Mouse (Mus musculus) neural tube, embryonic 14.5 days (tissue): ENCODE results near the gene Zfp449. TPM values are rescaled to one million over a fixed set of nuclear protein-coding genes. Genes with fewer than 3 reads are reported as not detected.
"Not testable (repeated sequence)": the region's sequence is repeated elsewhere in the genome, so short reads cannot be mapped to it uniquely, and the experiment has no call there.

Experiments used
- ATAC-seq: fragments of 200-750 bp; cut with Nextera tagmentation; 2 replicates; pipeline ENCODE4 v1.8.0; 2017; ENCODE audit warnings: low read depth, mild to moderate bottlenecking, moderate TSS enrichment, moderate library complexity
- H3K27ac ChIP-seq: fragments of 300-500 bp; sonication (generic); 2 replicates; pipeline ENCODE4 v1.5.1; 2014; ENCODE audit warnings: low read depth, mild to moderate bottlenecking, control low read depth, low read length, moderate library complexity, mixed read lengths
- H3K27me3 ChIP-seq: fragments of 300-500 bp; sonication (generic); 2 replicates; pipeline ENCODE4 v1.6.1; 2014; ENCODE audit warnings: low read length; ENCODE audit not compliant: control insufficient read depth, insufficient read depth
- H3K36me3 ChIP-seq: fragments of 300-500 bp; sonication (generic); 2 replicates; pipeline ENCODE4 v1.6.1; 2014; ENCODE audit warnings: low read length, mixed read lengths; ENCODE audit not compliant: control insufficient read depth, insufficient read depth
- H3K4me1 ChIP-seq: fragments of 300-500 bp; sonication (generic); 2 replicates; pipeline ENCODE4 v1.6.1; 2014; ENCODE audit warnings: low read length; ENCODE audit not compliant: control insufficient read depth, insufficient read depth
- H3K4me2 ChIP-seq: fragments of 300-500 bp; sonication (generic); 2 replicates; pipeline ENCODE4 v1.6.1; 2014; ENCODE audit warnings: mild to moderate bottlenecking, low read depth, low read length, control low read depth
- H3K4me3 ChIP-seq: fragments of 300-500 bp; sonication (generic); 2 replicates; pipeline ENCODE4 v1.5.1; 2014; ENCODE audit warnings: low read depth, low read length, control low read depth, mixed read lengths
- H3K9ac ChIP-seq: fragments of 300-500 bp; sonication (generic); replicated peaks from 2 replicates; pipeline ENCODE4 v1.6.1; 2014; ENCODE audit warnings: low read depth, mild to moderate bottlenecking, control low read depth, low read length, mixed read lengths
- H3K9me3 ChIP-seq: fragments of 300-500 bp; sonication (generic); 2 replicates; pipeline ENCODE4 v1.6.1; 2016; ENCODE audit warnings: low read length; ENCODE audit not compliant: control insufficient read depth
- WGBS: fragments of 180-500 bp; shearing (Covaris S2); extraction: QIAGEN DNeasy Blood & Tissue Kit; methylation state at CpG from one replicate; pipeline ENCODE4 v1.1.7; 2014; 5-methylcytosine and 5-hydroxymethylcytosine counted together
- polyA plus RNA-seq: library from polyadenylated mRNA; unstranded; fragments of >200 nt; fragmentation: Nextera tagmentation; extraction: Ambion mirVana; gene quantifications from 2 replicates; pipeline ENCODE4 v1.2.1, GENCODE M21; 2014

Gene Zfp449
- polyA plus RNA-seq, 1 experiment from 2014 or later: 6.9 TPM

DNA sequence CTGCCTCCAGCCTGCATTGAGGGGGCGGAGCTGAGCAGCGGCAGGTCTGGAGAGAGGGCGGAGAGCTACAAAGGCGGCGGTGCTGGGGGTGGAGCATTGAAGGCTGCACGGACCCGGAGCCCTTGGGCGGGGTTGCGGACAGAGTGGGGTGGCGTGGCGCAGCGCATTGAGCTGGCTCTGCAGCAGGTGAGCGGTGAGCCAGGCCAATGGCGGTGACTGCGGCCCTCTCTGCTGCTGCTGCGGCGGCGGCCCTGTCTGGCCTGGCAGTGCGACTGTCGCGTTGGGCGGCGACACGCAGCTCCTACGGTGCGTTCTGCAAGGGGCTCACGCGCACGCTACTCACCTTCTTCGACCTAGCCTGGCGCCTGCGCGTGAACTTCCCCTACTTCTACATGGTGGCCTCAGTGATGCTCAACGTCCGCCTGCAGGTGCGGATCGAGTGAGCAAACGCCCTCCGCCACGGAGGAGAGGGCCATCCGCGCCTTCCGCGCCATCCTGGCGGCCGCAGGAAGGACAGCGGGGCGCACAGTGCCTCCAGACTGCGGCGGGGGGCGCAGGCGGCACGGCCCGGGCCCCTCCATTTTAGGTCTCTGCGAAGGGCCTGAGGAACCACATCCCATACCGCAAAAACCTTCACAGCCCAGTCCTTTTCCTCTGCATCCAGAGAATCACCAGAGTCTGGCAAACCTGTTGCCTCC lies 28.4 kb downstream of the Zfp449 start, which contains the start of gene Smim10l2a:
Smim10l2a (plus strand) TSS at position 156 of the 698 bp plus-strand sequence.
- not testable (repeated sequence) for H3K36me3 ChIP-seq, H3K27me3 ChIP-seq, H3K4me1 ChIP-seq, H3K9me3 ChIP-seq
- ATAC-seq: peak; percentile 95
- Histone ChIP-seq H3K4me2 (peak within 1 kb of the TSS; percentile 41), H3K9ac (peak within 1 kb of the TSS; percentile 37), H3K4me3 (peak within 1 kb of the TSS; percentile 37), H3K27ac (0 out of 2 replicates have a peak within 1 kb of the TSS, but pooled peaks have one; percentile 35)
- 15% methylated on average over 45 of the region's 56 CpGs for WGBS

DNA sequence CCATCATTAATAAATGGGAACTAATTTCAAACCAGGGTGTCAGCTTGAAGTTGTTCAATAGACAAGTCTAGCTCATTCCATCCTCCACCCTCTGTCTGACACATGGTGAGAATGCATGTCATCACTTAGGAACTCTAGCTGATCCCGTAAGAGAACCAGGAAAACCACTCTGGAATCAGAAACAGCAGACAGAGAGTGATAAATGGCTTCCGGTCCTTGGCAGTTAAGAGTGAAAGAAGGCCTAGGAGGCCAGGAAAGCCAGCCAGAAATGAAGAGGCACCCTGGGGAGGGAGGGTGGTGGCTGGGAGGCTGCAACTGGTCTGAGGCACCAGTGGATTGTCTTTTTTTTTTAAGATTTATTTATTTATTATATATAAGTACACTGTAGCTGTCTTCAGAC lies 34.7 kb downstream of the Zfp449 start:
- Histone ChIP-seq H3K4me2 (no peak overlapping the region), H3K27ac (no peak overlapping the region), H3K27me3 (no peaks in the 10 kb centered on the region), H3K9me3 (no peaks in the 10 kb centered on the region), H3K4me1 (no peaks in the 10 kb centered on the region), H3K36me3 (no peaks in the 10 kb centered on the region), H3K4me3 (no peak overlapping the region), H3K9ac (no peak overlapping the region)
- WGBS: 86% methylated on average over 2 of the region's 2 CpGs
- no peak for ATAC-seq

DNA sequence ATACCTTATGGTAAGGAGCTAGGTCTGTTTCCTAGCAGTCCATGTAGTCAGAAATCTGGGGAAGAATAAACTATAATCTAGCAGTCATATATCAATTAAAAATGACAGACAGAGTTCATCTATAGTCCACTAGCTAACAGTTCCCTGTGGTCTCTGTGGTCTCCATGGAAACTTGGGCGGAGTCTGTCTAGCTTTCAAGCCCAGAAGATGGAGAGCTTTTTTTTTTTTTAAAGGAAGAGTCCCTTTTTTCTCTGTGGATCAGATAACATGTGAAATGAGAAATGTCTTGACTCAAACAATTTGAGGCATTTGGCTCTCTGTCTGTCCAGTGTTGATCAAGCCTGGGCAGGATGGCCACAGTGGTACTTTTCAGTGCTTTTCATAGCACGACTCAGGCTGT lies 37.9 kb downstream of the Zfp449 start:
- H3K36me3 ChIP-seq: no peaks in the 10 kb centered on the region
- no peaks in the 10 kb centered on the region for H3K4me1 ChIP-seq
- no peaks in the 10 kb centered on the region for H3K27me3 ChIP-seq
- WGBS: 80% methylated on average over 2 of the region's 2 CpGs
- no peak overlapping the region for H3K9ac ChIP-seq
- H3K27ac ChIP-seq: no peak overlapping the region
- no peak overlapping the region for H3K4me2 ChIP-seq
- no peaks in the 10 kb centered on the region for H3K9me3 ChIP-seq
- H3K4me3 ChIP-seq: no peak overlapping the region
- no peak for ATAC-seq

DNA sequence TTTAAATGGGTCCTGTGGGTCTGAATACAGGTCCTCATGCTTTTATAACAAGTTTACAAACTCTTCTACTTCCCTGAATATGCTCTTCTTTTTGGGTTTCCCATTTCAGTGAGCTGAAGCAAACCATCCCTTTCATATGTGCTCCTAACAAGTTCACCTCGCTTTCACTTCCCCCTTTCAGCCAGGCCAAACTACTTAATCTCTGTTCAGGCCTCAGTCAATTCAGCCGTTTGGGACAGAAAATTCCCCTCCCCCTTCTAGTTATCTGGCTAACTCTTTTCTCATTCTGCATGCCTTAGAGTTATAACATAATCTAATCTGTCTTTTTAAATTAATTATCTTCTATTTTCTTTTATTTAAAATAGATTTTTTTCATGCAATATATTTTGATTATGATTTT lies 58.4 kb downstream of the Zfp449 start:
- 21% methylated on average over 2 of the region's 2 CpGs for WGBS
- Histone ChIP-seq H3K9me3 (no peaks in the 10 kb centered on the region), H3K4me1 (no peaks in the 10 kb centered on the region), H3K27ac (no peak overlapping the region), H3K4me3 (no peak overlapping the region), H3K36me3 (no peaks in the 10 kb centered on the region), H3K4me2 (no peak overlapping the region), H3K9ac (no peak overlapping the region), H3K27me3 (no peaks in the 10 kb centered on the region)
- no peak for ATAC-seq

DNA sequence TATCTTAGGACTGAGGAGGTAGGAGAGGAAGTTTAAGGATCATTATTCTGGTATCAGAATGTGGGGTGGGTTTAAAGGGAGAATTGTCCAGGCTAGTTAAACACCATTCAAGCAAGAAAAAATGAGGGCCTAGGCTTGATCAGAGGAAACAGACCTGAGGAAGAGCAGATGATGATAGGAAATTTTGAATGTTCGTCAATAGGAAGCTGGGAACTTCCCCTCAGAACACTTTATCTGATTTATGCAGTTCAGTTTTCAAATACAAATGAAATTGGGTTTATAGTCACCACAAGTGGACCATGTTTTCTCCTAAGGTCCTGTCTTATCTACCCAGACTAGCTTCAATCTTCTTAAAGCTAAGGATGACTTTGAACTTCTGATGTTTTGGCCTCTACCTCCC lies 59.3 kb downstream of the Zfp449 start:
- Histone ChIP-seq H3K9ac (no peak overlapping the region), H3K27me3 (no peaks in the 10 kb centered on the region), H3K4me2 (no peak overlapping the region), H3K4me1 (no peaks in the 10 kb centered on the region), H3K27ac (no peak overlapping the region), H3K4me3 (no peak overlapping the region), H3K9me3 (no peaks in the 10 kb centered on the region), H3K36me3 (no peaks in the 10 kb centered on the region)
- whole genome bisulfite sequencing: 82% methylated on average over 1 of the region's 1 CpGs
- ATAC-seq: no peak

DNA sequence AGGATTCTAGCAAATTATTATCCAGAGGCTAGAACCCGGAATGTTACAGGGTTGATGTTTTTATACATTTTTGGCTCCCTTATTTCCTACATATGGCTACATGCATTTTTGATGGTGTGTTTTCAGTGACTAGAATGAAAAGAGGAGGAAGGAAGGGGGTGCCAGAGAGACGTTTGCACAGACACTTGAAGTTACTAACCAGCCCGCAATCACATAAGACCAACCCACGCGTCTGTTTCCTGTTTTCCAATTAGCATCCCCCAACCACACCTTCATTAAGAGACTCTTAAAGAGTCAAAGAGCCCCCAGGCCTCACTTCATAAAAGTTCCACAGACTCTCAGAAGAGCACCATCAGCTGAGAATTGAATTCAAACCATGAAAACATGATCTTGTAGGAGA lies 59.9 kb downstream of the Zfp449 start:
- H3K36me3 ChIP-seq: no peaks in the 10 kb centered on the region
- H3K4me3 ChIP-seq: no peak overlapping the region
- H3K27me3 ChIP-seq: no peaks in the 10 kb centered on the region
- H3K9ac ChIP-seq: no peak overlapping the region
- WGBS: 73% methylated on average over 5 of the region's 5 CpGs
- no peaks in the 10 kb centered on the region for H3K4me1 ChIP-seq
- no peak overlapping the region for H3K4me2 ChIP-seq
- H3K27ac ChIP-seq: no peak overlapping the region
- H3K9me3 ChIP-seq: no peaks in the 10 kb centered on the region
- ATAC-seq: no peak

Other genes starting within 250 kb of the Zfp449 start
- 0.20 and 1.1 TPM in 2 replicates for gene 3830403N18Rik, start 209.8 kb upstream of the Zfp449 start, polyA plus RNA-seq
- not detected in 2 replicates for gene Gm773, start 133.5 kb upstream of the Zfp449 start, polyA plus RNA-seq
- gene Smim10l2a, start 28.2 kb downstream of the Zfp449 start, polyA plus RNA-seq: 28.6 and 36.3 TPM in 2 replicates
- gene Gm2174, start 101.6 kb downstream of the Zfp449 start, polyA plus RNA-seq: 1.3 TPM in 1 of 2 replicates, not detected in the other
- gene Ints6l, start 108.5 kb downstream of the Zfp449 start, polyA plus RNA-seq: 22.1 and 23.1 TPM in 2 replicates
- gene Gm10477, start 178.3 kb downstream of the Zfp449 start, polyA plus RNA-seq: not detected in 2 replicates
- gene Gm648, start 203.2 kb downstream of the Zfp449 start, polyA plus RNA-seq: 0.44 TPM in 1 of 2 replicates, not detected in the other